Mouse (Mus musculus): ENCODE results near the gene Tbc1d2b. TPM values are rescaled to one million over a fixed set of nuclear protein-coding genes. Genes with fewer than 3 reads are reported as not detected.

Gene Tbc1d2b
- total and polyA plus RNA-seq, 3 experiments, result 22.7 to 40.4 (median 23.0) TPM

DNA sequence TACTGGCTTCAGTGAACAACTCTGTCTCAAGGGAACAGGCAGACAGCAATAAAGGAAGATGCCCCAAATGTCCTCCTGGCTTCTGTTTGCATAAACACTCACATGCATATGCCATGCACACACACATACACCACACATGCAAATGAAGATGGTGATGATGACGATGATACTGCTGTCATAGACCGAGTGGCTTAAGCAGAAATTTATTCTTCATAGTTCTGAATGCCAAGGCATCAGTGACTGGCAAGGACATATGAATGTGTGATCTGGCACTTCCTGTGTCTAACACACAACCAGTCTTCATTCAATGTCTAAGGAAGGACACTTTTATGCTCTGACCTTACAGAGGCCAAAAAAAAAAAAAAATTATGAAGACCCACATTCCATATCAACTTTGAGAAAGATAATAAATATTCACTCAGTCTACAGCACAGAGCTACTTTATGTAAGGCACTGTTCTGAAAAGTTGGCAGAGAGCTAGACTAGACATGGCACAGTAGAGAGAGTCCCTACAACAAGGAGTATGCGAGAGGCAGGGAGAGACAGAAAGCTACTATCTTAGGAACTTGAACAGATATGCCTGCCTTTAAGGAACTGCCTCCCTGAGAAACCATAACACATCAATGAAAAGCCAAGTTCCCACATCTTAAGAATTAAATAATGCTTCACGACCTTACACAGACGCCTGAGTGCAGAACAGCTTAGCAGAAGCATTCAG is 5.1 kb downstream of the Tbc1d2b start:
- no peak for DNase-seq

DNA sequence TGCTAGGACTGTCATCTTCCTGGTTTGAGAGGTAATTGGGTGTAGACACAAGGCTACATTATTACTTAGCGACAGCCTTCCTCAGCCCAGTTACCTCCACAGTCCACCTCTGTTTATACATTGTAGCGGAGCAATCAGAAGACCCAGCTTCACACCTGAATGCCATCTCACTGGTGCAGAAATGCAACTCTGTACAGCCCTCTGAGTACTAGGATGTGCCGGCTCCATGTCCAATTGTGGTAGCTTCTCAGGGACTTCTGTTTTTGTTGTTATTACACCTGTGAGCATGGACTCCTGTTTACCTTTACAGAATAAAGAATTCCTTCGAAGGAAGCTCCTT is 7.3 kb downstream of the Tbc1d2b start:
- DNase-seq, result no peak

DNA sequence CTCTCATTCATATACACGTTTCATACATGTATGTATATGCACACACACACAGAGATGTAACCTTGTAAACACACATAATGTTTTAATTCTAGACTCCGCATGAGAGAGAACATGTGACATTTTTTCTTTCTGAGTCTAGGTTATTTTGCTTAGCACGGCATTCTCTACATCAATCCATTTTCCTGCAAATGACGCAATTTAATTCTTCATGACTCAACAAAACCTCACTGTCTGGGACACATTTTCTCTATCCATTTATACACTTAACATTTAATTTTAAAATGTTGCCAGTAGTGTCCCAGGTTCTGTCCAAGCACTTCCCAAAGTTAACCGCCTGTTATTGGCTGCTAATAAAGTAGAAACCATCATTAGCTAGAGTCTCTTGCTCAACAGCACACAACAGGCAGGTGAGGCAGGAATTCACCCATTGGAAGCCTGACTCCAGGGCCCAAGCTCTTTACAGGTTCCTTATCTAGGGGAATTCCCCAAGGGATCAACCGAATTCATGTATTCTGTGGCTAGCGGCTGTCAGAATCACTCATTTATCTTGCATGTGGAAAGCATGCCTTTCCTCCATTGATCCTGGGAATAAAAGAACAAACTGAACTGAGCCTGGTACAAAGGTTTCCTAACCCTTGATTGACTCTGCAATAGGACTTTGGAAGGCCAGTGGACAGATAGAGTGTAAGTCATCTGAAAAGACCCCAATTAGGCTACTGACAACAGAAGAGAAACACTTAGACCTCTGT is 7.8 kb downstream of the Tbc1d2b start:
- no peak for DNase-seq

DNA sequence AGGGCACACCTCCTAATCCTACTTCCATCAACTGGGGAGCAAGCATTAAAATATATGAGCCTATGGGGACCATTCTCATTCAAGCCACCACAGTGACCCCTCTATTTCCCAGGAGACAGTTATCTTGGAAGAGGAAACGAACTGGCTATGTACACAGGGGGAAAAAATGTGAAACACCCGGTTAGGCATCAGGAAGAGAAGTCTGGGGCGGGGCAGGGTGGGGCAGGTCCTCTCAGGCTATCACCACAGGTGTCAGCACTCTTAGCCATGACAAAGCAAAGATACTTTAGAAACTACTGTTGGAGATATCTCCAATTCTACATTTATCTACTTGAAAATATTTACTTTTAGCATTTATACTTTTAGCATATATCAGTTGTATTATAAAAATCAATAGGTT is 8.5 kb downstream of the Tbc1d2b start:
- DNase-seq, result no peak

DNA sequence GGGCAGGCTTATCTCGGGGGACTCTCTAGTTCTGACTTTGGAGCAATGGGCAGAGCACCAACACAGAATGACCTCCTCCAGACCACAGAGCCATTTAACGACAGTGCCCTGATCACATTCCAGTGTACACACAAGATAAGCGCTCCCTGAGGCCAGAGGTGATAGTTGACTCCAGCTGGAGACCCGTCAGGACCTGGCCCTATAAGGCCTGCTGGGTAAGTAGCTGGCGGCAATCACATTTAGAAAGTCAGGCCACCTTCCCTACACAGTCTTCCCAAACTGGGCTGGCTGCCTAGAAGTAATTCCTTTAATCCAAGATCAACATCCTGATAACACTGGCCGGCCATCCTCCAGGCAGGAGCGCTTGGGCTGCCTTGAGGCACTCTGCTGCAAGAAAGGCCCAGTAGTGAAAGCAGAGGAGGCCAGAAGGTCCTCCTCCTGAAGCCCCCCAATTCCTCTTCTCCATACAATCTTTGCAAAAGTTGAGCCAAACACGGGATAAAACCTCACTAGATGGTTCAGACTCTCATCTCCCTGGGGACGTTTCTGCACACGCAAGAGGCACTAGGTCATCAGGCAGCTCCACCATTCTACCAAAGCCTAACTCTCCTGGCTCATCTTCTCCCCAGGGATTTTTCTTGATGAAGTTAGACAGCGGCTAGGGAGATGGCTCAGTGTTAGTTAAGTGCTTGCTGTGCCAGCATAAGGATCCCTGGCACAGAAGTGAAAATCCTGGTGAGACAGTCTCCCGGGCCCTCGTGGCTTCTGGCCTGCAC is 9.8 kb downstream of the Tbc1d2b start:
- DNase-seq, result peak; percentile 38

DNA sequence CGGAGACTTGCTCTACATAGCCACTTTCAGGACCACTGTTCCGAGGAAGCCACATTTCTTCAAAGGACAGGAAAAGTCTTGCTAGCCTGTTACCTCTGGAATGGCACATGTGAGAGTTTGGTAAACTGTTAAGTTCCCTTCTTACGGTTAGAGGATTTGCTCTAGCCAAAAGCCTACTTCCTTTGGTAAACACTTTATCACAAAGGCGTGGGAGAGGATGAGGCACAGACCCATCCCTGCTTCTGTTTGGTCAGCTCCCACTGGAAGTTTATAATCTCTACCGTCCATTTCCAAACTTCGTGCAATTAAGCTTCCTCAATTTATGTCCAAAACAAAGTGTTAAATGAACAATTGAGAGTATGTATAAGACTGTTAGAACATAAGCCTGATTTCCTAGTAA is 10.5 kb downstream of the Tbc1d2b start:
- DNase-seq, result no peak

DNA sequence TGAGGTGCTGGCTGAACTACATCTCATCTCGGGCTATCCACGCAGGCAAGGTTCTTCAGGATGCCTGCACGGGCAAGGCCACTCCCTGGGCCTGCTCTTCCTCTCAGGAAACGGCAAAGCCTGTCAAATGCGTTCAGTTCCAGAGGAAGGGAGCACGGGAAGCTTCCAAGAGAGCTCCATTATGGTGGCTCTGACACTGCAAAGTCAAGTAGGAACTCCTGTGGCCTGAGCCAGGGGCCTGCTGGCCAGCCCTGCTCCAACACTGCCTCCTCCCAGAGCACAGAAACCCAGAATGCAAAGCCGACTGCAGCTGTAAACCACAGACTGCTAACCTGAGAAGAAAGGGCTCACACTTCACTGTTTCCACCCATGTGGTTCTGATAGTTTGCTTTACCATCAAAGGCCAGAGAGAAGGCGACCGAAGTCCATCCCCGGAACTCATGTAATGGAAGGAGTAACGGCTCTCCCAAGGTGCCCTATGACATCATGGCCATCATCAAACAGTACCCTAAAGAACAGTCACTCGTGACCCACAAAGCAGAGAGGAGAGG is 11.1 kb downstream of the Tbc1d2b start:
- no peak for DNase-seq

DNA sequence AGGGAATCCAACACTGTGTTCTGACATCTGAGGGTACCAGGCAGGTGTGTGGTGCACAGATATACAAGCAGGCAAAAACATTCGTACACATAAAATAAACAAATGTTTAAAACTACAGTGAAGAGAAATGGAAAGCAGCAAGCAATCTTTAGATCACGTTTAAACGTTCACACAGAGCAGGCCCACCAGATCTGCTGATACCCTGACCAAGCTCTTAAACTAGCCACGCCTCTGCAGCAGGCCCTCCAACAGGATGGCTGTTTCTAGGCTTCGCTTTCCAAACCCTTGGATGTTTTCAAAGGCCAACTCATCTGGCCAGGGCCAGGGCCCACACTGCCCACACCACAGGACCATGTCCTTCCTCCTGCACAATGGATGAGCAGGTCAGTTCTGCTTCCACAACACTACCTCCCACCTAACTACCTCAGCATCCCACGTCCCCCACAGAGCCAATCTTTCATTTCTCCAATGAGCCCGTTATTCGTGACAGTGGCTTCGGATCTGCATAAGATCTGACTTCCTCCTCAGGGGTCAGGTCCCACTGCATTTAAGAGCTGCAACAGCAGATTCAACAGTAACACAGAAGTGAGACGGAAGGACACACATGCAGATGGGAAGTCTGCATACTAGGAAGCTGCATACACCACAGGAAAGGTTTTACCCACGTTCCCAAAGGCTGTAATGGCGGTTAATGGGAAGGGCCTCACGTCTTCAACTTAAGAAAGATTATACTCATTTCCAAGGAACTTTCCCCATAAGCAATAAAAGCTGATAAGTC is 12.7 kb downstream of the Tbc1d2b start:
- no peak for DNase-seq

DNA sequence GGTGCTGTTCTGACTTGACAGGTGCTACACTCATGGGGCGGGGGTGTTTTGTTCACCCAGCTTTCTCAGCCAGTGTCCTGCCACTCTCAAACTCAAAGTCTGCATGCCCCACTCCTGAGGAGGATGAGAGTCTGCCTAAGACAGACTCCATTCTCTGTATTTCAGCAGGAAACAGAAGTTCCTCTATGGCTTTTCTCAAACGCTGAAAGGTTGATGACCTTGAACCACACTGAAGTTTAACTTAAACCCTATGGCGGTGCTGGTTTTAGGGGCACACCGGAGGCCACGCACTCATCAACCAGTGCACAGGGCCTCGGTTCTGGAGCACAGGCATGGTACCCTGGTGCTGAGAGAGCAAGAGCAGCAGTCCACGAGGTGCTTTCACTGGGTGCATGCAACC is 13.4 kb downstream of the Tbc1d2b start:
- no peak for DNase-seq

DNA sequence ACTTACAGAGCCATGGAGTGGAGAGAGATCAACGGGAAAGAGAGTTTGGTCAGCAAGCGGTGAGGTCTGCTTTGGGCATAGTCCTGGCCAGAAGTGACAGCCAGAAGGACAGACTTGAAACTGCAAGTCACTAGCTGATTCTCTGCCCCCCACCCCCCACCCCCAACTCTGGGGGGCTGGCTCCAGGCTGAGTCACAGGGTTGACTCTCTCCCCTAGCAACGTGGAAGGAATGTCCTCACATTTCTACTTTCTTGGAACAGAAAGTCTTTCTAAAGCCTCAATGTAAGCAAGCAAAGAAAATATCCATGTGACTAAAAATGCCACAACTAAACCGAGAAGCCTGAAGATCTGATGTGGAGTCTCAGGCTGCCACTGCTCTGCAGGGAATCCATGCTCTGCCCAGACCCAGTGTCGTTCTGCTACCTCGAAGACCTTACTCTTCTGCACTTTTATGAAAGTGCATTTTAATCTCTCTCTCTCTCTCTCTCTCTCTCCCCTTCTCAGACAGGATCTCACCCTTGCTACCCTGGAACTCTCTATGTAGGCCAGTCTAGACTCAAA is 14.7 kb downstream of the Tbc1d2b start:
- peak; percentile 22 for DNase-seq

DNA sequence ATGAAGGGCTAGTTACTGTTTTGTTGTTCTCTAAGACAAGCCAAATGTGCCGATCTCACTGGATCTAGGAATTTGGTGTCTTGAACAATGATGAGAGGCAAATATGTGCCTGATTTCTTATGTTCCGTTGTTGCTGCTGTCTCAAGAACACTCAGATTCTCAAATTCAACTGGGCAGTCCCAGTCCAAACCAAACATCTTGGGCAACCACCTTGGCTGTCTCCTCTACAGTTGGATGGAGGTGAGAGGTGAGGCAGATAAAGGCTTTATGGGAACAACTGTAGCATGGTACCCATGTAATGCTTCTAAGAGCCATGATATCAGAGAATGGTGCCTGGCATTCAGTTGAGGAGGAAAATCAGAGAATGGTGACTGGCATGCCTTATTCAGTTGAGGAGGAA is 17.4 kb downstream of the Tbc1d2b start:
- DNase-seq, result no peak

DNA sequence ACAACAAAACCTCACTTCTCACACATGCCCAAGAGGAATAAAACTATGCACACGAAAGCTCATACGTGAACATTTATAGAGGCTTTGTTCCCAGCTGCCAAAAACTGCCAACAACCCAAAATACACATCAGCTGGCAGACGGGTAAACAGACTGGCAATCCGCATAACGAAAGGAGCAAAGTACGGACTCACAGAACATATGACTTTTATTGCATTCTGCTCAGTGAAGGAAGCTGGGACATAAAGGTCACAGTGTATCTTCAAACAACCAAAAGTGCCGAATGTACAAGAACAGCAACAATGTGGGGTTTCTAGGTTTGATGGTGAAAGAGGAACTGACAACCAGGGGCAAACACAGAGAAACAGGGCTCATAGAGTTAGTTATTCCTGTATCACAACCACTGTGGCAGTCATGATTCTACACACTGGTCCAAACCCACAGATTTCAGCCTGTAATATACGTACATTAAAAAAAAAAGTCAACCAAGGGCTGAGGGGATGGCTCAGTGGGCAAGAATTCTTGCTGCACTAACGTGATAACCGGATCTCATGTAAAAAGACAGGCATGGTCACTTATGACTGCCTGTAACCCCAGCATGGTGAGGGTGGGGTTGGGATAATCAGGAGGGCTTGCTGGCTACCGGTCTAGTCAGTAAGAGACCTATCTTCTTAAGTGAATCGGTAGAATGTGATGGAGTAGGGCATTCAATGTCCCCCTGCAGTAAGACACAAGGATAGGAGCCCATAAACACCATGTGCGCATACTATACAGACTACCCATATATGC is 19.4 kb downstream of the Tbc1d2b start:
- no peak for DNase-seq

DNA sequence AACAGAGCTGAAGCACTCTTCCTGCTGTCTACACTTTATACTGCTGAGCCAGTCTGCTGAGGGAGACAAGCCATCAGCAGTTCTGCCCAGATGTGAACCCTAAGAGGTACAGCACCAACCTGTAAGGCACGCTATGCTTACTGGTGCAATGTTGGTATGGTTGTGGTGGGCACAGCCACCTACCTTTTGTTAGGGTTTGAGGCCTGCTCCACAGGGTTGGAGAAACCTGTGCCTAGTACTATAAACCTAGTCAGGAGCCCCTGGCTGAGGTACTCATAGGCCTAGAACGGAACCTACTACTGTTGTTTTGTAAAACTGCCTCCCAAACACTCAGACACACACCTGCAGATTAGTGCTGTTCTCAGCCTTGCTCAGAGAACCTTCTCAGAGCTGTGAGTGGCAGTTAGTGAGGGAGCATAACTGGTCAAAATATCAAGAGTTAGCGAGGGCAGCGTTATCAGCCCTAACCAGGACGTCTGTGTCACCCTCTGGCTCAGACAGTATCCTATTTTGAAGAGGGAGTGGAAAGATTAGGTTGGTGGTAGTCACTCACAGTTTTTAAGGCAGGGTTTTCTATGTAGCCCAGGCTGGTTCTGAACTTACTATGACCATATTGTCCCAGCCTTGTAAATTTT is 20.3 kb downstream of the Tbc1d2b start:
- no peak for DNase-seq

DNA sequence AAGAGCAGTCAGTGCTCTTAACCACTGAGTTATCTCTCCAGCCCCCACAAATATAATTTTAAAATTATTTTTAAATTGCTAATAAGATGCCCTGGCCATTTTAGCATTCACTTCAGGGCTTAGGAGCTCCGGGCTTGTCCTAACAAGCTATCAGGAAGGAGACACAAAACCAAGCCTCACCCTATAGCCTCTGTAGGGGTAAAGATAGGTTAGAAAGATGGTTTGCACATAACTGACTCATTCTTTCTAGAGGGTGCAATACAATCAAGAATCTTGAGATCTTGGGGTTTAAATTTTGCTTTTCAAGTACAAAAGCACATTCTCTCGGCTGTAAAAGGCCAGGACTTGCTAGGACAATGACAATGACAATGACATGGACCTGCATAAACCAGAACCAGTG is 21.6 kb downstream of the Tbc1d2b start:
- no peak for DNase-seq

DNA sequence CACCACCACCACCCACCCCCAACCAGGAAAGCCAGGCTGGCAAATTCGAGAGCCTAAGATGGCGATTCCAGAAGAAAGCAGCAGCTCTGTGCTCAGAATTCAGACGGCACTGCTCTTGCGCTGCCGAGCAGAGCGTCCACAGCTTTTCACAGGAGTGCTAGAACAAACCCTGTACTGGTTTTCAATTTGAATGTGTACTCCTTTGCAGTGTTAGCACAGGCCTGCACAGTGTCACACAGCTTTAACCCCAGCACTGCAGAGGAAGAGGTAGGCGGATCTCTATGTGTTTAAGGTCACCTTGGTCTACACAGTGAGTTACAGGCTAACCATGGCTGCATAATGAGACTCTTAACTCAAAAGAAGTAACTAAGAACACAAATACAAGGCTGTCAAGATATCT is 22.3 kb downstream of the Tbc1d2b start:
- no peak for DNase-seq

DNA sequence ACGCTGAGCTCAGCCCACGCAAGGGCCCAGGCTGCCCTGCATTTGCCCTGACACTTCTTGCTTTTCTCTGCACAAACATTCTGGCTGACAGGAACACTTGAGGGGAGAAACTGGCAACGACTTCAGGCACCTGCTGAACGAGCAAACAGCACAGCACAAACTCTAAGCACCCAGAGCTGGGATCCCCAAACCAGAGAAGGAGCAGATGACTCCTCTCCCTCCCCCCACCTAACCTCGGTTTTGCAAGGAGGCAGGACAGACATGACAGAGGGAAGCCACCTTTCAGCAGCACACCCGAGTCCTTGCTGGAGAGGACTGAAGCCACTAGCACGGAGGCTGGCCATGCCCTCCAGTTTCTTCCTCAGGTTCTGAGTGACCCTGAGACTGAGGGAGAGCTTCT is 23.3 kb downstream of the Tbc1d2b start:
- DNase-seq, result peak; percentile 20

DNA sequence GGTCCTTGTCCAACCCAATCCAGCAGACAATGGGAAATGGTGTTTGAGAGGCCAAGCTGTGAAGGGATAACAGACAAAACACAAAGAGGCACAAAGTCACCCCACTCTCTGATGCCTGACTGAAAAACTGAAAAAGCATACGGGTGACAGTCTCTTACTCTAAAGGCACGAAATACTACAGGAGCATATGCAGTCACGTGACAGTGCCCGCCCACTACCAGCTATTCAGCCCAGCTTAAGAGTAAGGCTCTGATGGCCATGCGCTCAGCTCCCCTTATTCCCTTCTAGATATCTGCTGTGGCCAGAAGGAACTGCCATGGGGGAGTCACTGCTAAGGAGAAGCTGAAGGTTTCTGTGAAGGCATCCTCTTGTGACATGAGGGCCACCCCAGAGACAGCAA is 24.8 kb downstream of the Tbc1d2b start:
- DNase-seq, result no peak

DNA sequence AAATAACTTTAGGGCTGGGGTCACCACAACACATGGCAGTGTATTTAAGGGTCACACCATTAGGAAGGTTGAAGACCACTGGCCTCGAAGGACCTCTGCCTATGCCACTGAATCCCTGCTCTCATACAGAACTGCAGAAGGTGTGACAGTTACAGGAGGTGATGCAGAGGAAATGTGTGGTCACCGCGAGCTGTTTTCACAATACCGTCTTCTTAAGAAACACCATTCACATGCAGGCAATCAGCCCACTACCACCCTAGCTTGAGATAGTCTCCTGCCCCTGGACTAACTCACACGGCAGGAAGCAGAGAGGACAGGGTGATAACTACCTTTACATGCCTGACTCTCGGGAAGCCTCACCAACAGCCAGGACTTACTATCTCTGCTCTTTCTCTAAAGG is 25.4 kb downstream of the Tbc1d2b start:
- DNase-seq, result no peak

DNA sequence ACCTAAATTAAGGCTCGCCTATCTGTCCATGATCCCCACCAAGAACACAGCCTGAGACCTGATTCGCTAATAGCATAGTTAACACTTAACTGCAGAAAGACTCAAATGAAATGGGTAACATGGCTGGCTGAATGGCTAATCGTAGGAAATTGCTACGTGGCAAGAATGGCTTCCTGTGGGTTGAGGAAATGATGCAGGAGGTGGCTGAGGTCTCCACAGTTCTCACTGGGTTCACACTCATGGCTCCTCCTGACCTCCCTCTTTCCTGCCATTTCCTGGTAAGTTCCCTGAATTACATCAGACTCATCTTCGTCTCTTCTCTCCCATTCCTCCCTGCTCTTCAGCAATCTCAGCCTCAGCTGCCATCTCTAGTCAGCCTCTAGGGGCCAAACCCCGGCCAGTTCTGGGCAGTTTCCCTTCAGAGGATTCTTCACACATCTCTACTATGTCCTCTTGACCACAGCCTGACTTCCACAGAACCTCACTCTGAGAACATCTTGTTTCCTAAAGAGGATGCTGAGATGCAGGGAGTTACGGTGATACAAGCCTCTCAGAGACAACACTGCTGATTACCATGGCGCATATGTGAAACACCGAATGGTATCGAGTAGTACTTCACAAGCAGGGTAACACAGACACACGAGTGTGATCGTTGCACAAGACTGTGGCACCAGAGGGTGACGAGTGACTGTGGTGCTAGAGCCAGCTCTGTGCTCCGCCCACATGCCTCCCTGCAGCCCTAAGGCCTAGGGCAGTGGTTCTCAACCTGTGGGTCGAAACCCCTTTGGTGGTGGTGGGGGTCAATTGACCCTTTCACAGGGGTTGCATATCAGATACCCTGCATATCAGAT is 26.1 kb downstream of the Tbc1d2b start:
- DNase-seq, result no peak

All from adrenal gland, adult 2 months (tissue).